Mouse (Mus musculus) cerebellum, adult 2 months (tissue): ENCODE measurements at regions not wholly inside any gene's neighbourhood (a gene's known extent, or its start where the extent isn't known, plus 50 kb on each side); places are given as distances from the start of the nearest gene placed in this dataset.
"Not testable (repeated sequence)": the region's sequence is repeated elsewhere in the genome, so short reads cannot be mapped to it uniquely, and the experiment has no call there.

ENCODE experiments used
- DNase-seq, 2 experiments: peaks; one replicate each; pipeline ENCODE4 v3.0.0; 2021
- H3K27ac ChIP-seq: fragments of 200-500 bp; 2 replicates; pipeline ENCODE4 v1.5.1; 2012; ENCODE audit warnings: low read length, control low read depth, inconsistent platforms; ENCODE audit not compliant: insufficient read depth
- H3K27me3 ChIP-seq: fragments of 200-500 bp; 2 replicates; pipeline ENCODE4 v1.6.1; 2012; ENCODE audit warnings: inconsistent platforms, mild to moderate bottlenecking, low read length, moderate library complexity; ENCODE audit not compliant: control insufficient read depth, insufficient read depth
- H3K4me1 ChIP-seq: fragments of 200-500 bp; 2 replicates; pipeline ENCODE4 v1.6.1; 2011; ENCODE audit warnings: low read length; ENCODE audit not compliant: control insufficient read depth, insufficient read depth
- H3K4me3 ChIP-seq: fragments of 200-500 bp; replicated peaks from 2 replicates; pipeline ENCODE3; 2011; ENCODE audit warnings: mild to moderate bottlenecking, low read depth, low read length, control low read depth; ENCODE audit not compliant: insufficient read depth
- CTCF ChIP-seq: fragments of 200-500 bp; IDR thresholded peaks from 2 replicates; pipeline ENCODE4 v1.5.1; 2011; ENCODE audit warnings: low read depth, mild to moderate bottlenecking, control low read depth, low read length, moderate library complexity, borderline replicate concordance; ENCODE audit not compliant: insufficient read depth
- POLR2A ChIP-seq: fragments of 200-500 bp; IDR thresholded peaks from 2 replicates; pipeline ENCODE4 v1.6.1; 2011; ENCODE audit warnings: low read length, control low read depth, borderline replicate concordance; ENCODE audit not compliant: insufficient read depth
- WGBS: fragments of 180-500 bp; shearing (Covaris S2); methylation state at CpG from one replicate; pipeline ENCODE4 v1.1.7; 2018; 5-methylcytosine and 5-hydroxymethylcytosine counted together

- Histone ChIP-seq H3K4me3 (no peak overlapping the region), H3K27ac (no peak overlapping the region), H3K27me3 (no peaks in the 10 kb centered on the region), H3K4me1 (no peaks in the 10 kb centered on the region)
- WGBS = 94% methylated on average over 1 of the region's 1 CpGs
- DNase-seq = no peak
- TF ChIP-seq CTCF (no peak), POLR2A (no peak)
Measured at GRCm38 (mm10) chr8:42311060-42311459, 830.2 kb downstream of the Triml1 start.

DNA sequence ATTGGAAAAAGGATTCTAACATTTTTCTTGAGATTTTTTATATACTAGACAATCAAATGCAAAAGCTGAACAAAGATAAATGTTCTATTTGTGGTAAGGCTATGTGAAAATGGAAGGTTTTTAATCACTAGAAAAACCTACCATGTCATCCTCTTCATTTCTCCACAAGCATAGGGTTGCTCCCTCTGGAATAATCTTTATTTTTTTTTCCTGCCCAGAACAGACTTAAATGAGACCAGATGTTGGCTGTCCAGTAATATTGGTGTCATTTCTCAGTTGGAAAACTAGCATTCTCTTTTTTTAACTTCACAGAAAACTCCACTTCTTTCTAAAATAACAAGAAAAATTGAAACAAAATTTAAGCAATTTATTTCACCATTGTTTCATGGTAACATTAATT, 849.9 kb downstream of the Triml1 start:
- no peak for DNase-seq
- no peak for TF ChIP-seq CTCF
- TF ChIP-seq POLR2A = no peak
- H3K27me3 ChIP-seq = no peaks in the 10 kb centered on the region
- no peak overlapping the region for H3K4me3 ChIP-seq
- H3K4me1 ChIP-seq = no peaks in the 10 kb centered on the region
- H3K27ac ChIP-seq = no peak overlapping the region

GRCm38 (mm10) chr8:42282011-42282410, 859.3 kb downstream of the Triml1 start:
- Histone ChIP-seq H3K27ac (no peak overlapping the region), H3K4me3 (no peak overlapping the region), H3K4me1 (no peaks in the 10 kb centered on the region), H3K27me3 (no peaks in the 10 kb centered on the region)
- no peak for DNase-seq
- 91% methylated on average over 2 of the region's 2 CpGs for WGBS
- TF ChIP-seq POLR2A (no peak), CTCF (no peak)

DNA sequence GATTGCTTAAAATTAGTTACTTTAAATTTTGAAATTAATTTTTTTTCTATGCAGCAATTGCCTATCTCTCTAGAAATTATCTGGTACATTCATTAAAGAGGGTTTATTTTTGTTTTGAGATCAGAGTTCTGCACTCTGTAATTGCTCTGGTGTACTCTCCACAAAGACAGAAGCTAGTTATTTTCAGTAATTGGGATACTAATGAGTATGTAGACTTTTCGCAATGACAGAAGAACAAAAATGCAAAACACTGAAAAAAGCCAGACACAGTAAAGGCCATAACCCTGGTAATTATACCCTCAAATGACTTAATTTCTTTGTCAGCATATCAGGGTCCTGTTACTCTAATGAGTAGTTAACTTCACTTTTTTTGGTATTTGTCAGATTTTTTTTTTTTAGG, 836.5 kb upstream of the Frg1 start:
- no peak overlapping the region for H3K27ac ChIP-seq
- no peak for DNase-seq
- no peaks in the 10 kb centered on the region for H3K4me1 ChIP-seq
- no peak for TF ChIP-seq CTCF
- no peak for TF ChIP-seq POLR2A
- no peaks in the 10 kb centered on the region for H3K27me3 ChIP-seq
- WGBS = 96% methylated on average over 1 of the region's 1 CpGs
- H3K4me3 ChIP-seq = no peak overlapping the region

GRCm38 (mm10) chr8:42242321-42242720, 825.4 kb upstream of the Frg1 start:
- H3K27ac ChIP-seq, H3K4me1 ChIP-seq, DNase-seq, H3K4me3 ChIP-seq, H3K27me3 ChIP-seq: not testable (repeated sequence)
- 78% methylated on average over 1 of the region's 1 CpGs for WGBS

DNA sequence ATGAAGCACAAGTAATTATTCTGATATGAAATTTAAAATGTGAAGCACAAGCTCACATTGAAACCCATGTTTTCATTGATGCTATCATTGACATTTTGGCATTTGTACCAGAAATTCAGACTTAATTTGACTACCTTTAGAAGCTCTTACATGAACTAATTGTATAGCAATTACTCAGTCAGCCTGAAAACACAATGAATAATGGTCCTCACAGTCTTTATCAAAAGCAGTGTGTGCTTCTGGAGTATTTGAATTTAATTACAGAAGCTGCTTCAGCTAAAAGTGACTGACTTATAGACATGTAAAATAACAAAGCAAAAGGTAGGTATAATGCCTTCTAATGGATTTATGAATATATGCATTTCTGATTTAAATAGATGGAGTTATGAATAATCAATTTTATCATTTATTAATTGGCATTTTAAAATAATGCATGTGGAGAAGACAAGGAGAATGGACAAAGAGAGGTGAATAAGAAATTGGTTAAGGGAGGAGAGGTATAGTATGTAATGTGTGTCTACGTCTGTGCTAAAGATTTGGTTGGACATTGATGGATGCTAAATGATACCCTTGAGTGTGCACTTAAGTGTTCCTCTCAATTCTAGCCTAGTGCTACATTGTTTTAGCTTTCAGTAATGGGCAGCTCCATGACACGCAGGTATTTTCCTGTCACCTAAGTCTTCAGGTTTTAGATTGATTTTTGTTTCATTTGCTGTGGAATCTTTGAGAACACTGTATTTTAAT, 803.2 kb upstream of the Frg1 start:
- 91% methylated on average over 2 of the region's 2 CpGs for WGBS

DNA sequence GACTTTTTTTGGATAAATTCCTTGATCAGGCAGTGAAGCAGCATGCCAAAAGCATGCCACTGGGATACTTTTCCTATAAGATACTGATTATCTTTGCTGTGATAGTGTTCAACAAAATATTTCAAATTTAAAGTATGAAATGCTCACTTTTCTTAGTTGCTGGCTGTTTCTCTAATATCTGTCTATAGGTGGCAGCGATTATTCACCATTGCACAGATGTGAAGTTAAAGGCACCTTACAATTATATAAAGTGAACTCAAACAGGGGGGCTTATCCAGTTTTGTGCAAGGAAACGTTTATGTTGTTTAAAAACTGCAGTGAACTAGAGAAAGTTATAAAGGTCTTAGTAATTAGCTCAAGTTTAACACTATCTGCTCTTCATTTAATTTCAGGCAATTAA, 794.1 kb upstream of the Frg1 start:
- 59% methylated on average over 2 of the region's 2 CpGs for WGBS
- H3K4me3 ChIP-seq = no peak overlapping the region
- no peak for DNase-seq
- TF ChIP-seq POLR2A (no peak), CTCF (no peak)
- no peaks in the 10 kb centered on the region for H3K4me1 ChIP-seq
- no peak overlapping the region for H3K27ac ChIP-seq
- H3K27me3 ChIP-seq = no peaks in the 10 kb centered on the region

More for the DNA sequence above, 803.2 kb upstream of the Frg1 start:
- DNase-seq = no peak
- no peaks in the 10 kb centered on the region for H3K4me1 ChIP-seq
- no peak overlapping the region for H3K4me3 ChIP-seq
- TF ChIP-seq POLR2A = no peak
- TF ChIP-seq CTCF = no peak
- H3K27ac ChIP-seq = no peak overlapping the region
- H3K27me3 ChIP-seq = no peaks in the 10 kb centered on the region

GRCm38 (mm10) chr8:42209989-42210388, 793.1 kb upstream of the Frg1 start:
- H3K4me3 ChIP-seq = no peak overlapping the region
- DNase-seq = no peak
- no peaks in the 10 kb centered on the region for H3K27me3 ChIP-seq
- H3K27ac ChIP-seq = no peak overlapping the region
- TF ChIP-seq CTCF (no peak), POLR2A (no peak)
- H3K4me1 ChIP-seq = no peaks in the 10 kb centered on the region
